Mouse (Mus musculus): ENCODE data around the gene Map6. TPM values are rescaled to one million over a fixed set of nuclear protein-coding genes. Genes with fewer than 3 reads are reported as not detected.
A peak's percentile ranks its signal among the peaks of the same experiment; 100 is the strongest.

Gene Map6
- polyA plus RNA-seq, 2 experiments, result 0.01 TPM; not detected in 1

- Histone ChIP-seq H3K4me2 (ENCODE audit: low read depth) (no peak overlapping the region), H3K9ac (replicated peaks) (no peak overlapping the region), H3K4me1 (replicated peaks; ENCODE audit: control insufficient read depth in 2 of 2, insufficient read depth in 2 of 2, low read length in 1 of 2) (peaks cover 0 to 4% of the 10 kb centered on the region in 2 experiments; a peak in 1 of 4 replicates), H3K36me3 (replicated peaks; ENCODE audit: control insufficient read depth, insufficient read depth, low read depth) (no peaks in the 10 kb centered on the region), H3K27me3 (ENCODE audit: control insufficient read depth, insufficient read depth, low read length) (peaks cover 6% of the 10 kb centered on the region), H3K4me3 (ENCODE audit: insufficient read depth in 1 of 2, low read depth in 2 of 2, low read length in 2 of 2) (no peak overlapping the region), H3K9me3 (ENCODE audit: control insufficient read depth, low read length) (no peaks in the 10 kb centered on the region), H3K27ac (no peak overlapping the region)
- ATAC-seq (ENCODE audit: insufficient read depth) (no peak), DNase-seq (ENCODE audit: low read depth in 3 of 3, low spot score in 3 of 3) (no peak)
- TF ChIP-seq EP300 (IDR thresholded peaks at IDR 0.05; ENCODE audit: low read depth), result no peak
- no peak for TF ChIP-seq CTCF (IDR thresholded peaks at IDR 0.05; ENCODE audit: low read depth)
- 28% methylated on average over 7 of the region's 7 CpGs for WGBS (ENCODE audit: insufficient replicate concordance)
Measured at GRCm38 (mm10) chr7:99355731-99356131, 88.5 kb downstream of the Map6 start.

GRCm38 (mm10) chr7:99356244-99356930, 89.1 kb downstream of the Map6 start:
- no peak overlapping the region for H3K4me3 ChIP-seq (ENCODE audit: insufficient read depth in 1 of 2, low read depth in 2 of 2, low read length in 2 of 2)
- H3K9me3 ChIP-seq (ENCODE audit: control insufficient read depth, low read length), result no peaks in the 10 kb centered on the region
- peaks cover 0 to 7% of the 10 kb centered on the region in 2 experiments; a peak in 1 of 4 replicates for H3K4me1 ChIP-seq (replicated peaks; ENCODE audit: control insufficient read depth in 2 of 2, insufficient read depth in 2 of 2, low read length in 1 of 2)
- no peak overlapping the region for H3K4me2 ChIP-seq (ENCODE audit: low read depth)
- ATAC-seq (ENCODE audit: insufficient read depth) (no peak), DNase-seq (ENCODE audit: low read depth in 3 of 3, low spot score in 3 of 3) (no peak)
- TF ChIP-seq EP300 (IDR thresholded peaks at IDR 0.05; ENCODE audit: low read depth) (no peak), CTCF (IDR thresholded peaks at IDR 0.05; ENCODE audit: low read depth) (no peak)
- H3K27me3 ChIP-seq (ENCODE audit: control insufficient read depth, insufficient read depth, low read length), result peaks cover 6% of the 10 kb centered on the region
- WGBS (ENCODE audit: insufficient replicate concordance), result 35% methylated on average over 9 of the region's 9 CpGs
- H3K27ac ChIP-seq, result no peak overlapping the region
- no peaks in the 10 kb centered on the region for H3K36me3 ChIP-seq (replicated peaks; ENCODE audit: control insufficient read depth, insufficient read depth, low read depth)
- H3K9ac ChIP-seq (replicated peaks), result no peak overlapping the region

- WGBS (ENCODE audit: insufficient replicate concordance), result 51% methylated on average over 7 of the region's 7 CpGs
- Histone ChIP-seq H3K9ac (replicated peaks) (no peak overlapping the region; the same call in 1 of the 2 replicates), H3K4me1 (replicated peaks; ENCODE audit: control insufficient read depth in 2 of 2, insufficient read depth in 2 of 2, low read length in 1 of 2) (peaks cover 0 to 7% of the 10 kb centered on the region in 2 experiments; a peak in 1 of 4 replicates), H3K4me3 (ENCODE audit: insufficient read depth in 1 of 2, low read depth in 2 of 2, low read length in 2 of 2) (no peak overlapping the region), H3K4me2 (ENCODE audit: low read depth) (no peak overlapping the region), H3K36me3 (replicated peaks; ENCODE audit: control insufficient read depth, insufficient read depth, low read depth) (no peaks in the 10 kb centered on the region), H3K27me3 (ENCODE audit: control insufficient read depth, insufficient read depth, low read length) (peaks cover 6% of the 10 kb centered on the region), H3K9me3 (ENCODE audit: control insufficient read depth, low read length) (no peaks in the 10 kb centered on the region), H3K27ac (no peak overlapping the region)
- ATAC-seq (ENCODE audit: insufficient read depth), result no peak
- no peak for DNase-seq (ENCODE audit: low read depth in 3 of 3, low spot score in 3 of 3)
- TF ChIP-seq CTCF (IDR thresholded peaks at IDR 0.05; ENCODE audit: low read depth) (no peak), EP300 (IDR thresholded peaks at IDR 0.05; ENCODE audit: low read depth) (no peak)
Measured at GRCm38 (mm10) chr7:99357201-99357600, 90.0 kb downstream of the Map6 start.

- H3K4me3 ChIP-seq (ENCODE audit: insufficient read depth in 1 of 2, low read depth in 2 of 2, low read length in 2 of 2), result no peak overlapping the region
- peaks cover 0 to 7% of the 10 kb centered on the region in 2 experiments; a peak in 1 of 4 replicates for H3K4me1 ChIP-seq (replicated peaks; ENCODE audit: control insufficient read depth in 2 of 2, insufficient read depth in 2 of 2, low read length in 1 of 2)
- H3K27ac ChIP-seq, result no peak overlapping the region
- TF ChIP-seq CTCF (IDR thresholded peaks at IDR 0.05; ENCODE audit: low read depth) (no peak), EP300 (IDR thresholded peaks at IDR 0.05; ENCODE audit: low read depth) (no peak)
- DNase-seq (ENCODE audit: low read depth in 3 of 3, low spot score in 3 of 3), result no peak
- H3K27me3 ChIP-seq (ENCODE audit: control insufficient read depth, insufficient read depth, low read length), result peaks cover 2% of the 10 kb centered on the region
- H3K4me2 ChIP-seq (ENCODE audit: low read depth), result no peak overlapping the region
- WGBS (ENCODE audit: insufficient replicate concordance), result 65% methylated on average over 8 of the region's 8 CpGs
- no peaks in the 10 kb centered on the region for H3K9me3 ChIP-seq (ENCODE audit: control insufficient read depth, low read length)
- no peak for ATAC-seq (ENCODE audit: insufficient read depth)
- H3K36me3 ChIP-seq (replicated peaks; ENCODE audit: control insufficient read depth, insufficient read depth, low read depth), result no peaks in the 10 kb centered on the region
- H3K9ac ChIP-seq (replicated peaks), result no peak overlapping the region
Measured at GRCm38 (mm10) chr7:99358371-99358770, 91.1 kb downstream of the Map6 start.

- H3K4me1 ChIP-seq (replicated peaks; ENCODE audit: control insufficient read depth in 2 of 2, insufficient read depth in 2 of 2, low read length in 1 of 2), result peaks cover 0 to 7% of the 10 kb centered on the region in 2 experiments; a peak in 1 of 4 replicates
- peak; percentile 63; the same call in 1 of the 2 replicates for ATAC-seq (ENCODE audit: insufficient read depth)
Measured at GRCm38 (mm10) chr7:99360021-99360802, 93.0 kb downstream of the Map6 start.

More at GRCm38 (mm10) chr7:99360021-99360802, 93.0 kb downstream of the Map6 start:
- DNase-seq (ENCODE audit: low read depth in 3 of 3, low spot score in 3 of 3), result no peak
- Histone ChIP-seq H3K36me3 (replicated peaks; ENCODE audit: control insufficient read depth, insufficient read depth, low read depth) (no peaks in the 10 kb centered on the region), H3K27me3 (ENCODE audit: control insufficient read depth, insufficient read depth, low read length) (no peaks in the 10 kb centered on the region), H3K9me3 (ENCODE audit: control insufficient read depth, low read length) (no peaks in the 10 kb centered on the region), H3K4me2 (ENCODE audit: low read depth) (no peak overlapping the region), H3K27ac (no peak overlapping the region), H3K4me3 (ENCODE audit: insufficient read depth in 1 of 2, low read depth in 2 of 2, low read length in 2 of 2) (no peak overlapping the region), H3K9ac (replicated peaks) (no peak overlapping the region)
- WGBS (ENCODE audit: insufficient replicate concordance), result 25% methylated on average over 10 of the region's 10 CpGs
- TF ChIP-seq CTCF (IDR thresholded peaks at IDR 0.05; ENCODE audit: low read depth) (no peak), EP300 (IDR thresholded peaks at IDR 0.05; ENCODE audit: low read depth) (no peak)

Data from liver, embryonic 14.5 days (tissue).